Mouse (Mus musculus) ES-E14 (cell line): ENCODE measurements around the gene Nup88.

ENCODE experiments used
- HCFC1 ChIP-seq: IDR thresholded peaks from 2 replicates; pipeline ENCODE4 v1.6.1; 2012; ENCODE audit warnings: low read length, inconsistent platforms, borderline replicate concordance; ENCODE audit not compliant: insufficient read depth
- MAFK ChIP-seq: IDR thresholded peaks from 2 replicates; pipeline ENCODE4 v1.6.1; 2014; ENCODE audit warnings: mild to moderate bottlenecking, low read depth, low read length, inconsistent platforms; ENCODE audit not compliant: insufficient read depth

DNA sequence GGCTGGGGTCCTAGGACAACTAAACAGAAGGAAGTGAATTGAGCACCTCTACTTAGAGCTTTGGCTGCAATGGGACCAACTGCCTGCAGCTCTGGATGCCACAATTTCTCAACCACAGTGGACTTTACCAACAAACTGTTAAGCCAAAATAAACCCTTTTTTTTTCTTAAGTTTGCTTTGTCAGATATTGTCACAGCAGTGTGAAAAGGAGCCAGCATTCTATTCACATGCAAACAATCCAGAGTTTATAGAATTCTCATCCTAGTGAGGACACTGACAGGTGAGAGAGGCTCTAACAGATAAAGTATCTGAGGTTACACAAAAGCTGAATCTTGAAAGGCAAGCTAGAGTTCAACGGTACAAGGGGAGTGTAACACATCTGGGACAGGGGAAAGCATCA lies 47.3 kb upstream of the Nup88 start:
- TF ChIP-seq HCFC1: no peak
- no peak for TF ChIP-seq MAFK
